Mouse (Mus musculus) ES-Bruce4 (cell line): ENCODE results near the gene Gabarap. TPM values are rescaled to one million over a fixed set of nuclear protein-coding genes. Genes with fewer than 3 reads are reported as not detected.

Source experiments
- H3K27ac ChIP-seq: 2 replicates; pipeline ENCODE4 v1.5.1; 2012; ENCODE audit warnings: low read length, inconsistent platforms; ENCODE audit not compliant: insufficient read depth
- H3K27me3 ChIP-seq: 2 replicates; pipeline ENCODE4 v1.6.1; 2012; ENCODE audit warnings: mild to moderate bottlenecking, low read length, inconsistent platforms; ENCODE audit not compliant: control insufficient read depth, poor library complexity, insufficient read depth, severe bottlenecking
- H3K36me3 ChIP-seq: 2 replicates; pipeline ENCODE4 v1.6.1; 2012; ENCODE audit warnings: inconsistent platforms, mild to moderate bottlenecking, low read length, moderate library complexity; ENCODE audit not compliant: control insufficient read depth, poor library complexity, insufficient read depth, severe bottlenecking
- H3K4me1 ChIP-seq: one replicate; pipeline ENCODE4 v1.8.1; 2011; ENCODE audit warnings: low read length; ENCODE audit not compliant: control insufficient read depth, insufficient read depth
- H3K4me3 ChIP-seq: 2 replicates; pipeline ENCODE4 v1.5.1; 2011; ENCODE audit warnings: low read depth, mild to moderate bottlenecking, low read length
- H3K9ac ChIP-seq: 2 replicates; pipeline ENCODE4 v1.6.1; 2012; ENCODE audit warnings: low read depth, mild to moderate bottlenecking, inconsistent platforms; ENCODE audit not compliant: poor library complexity, severe bottlenecking
- H3K9me3 ChIP-seq: replicated peaks from 2 replicates; pipeline ENCODE4 v1.6.1; 2012; ENCODE audit warnings: mild to moderate bottlenecking, low read length, inconsistent platforms; ENCODE audit not compliant: control insufficient read depth, poor library complexity, insufficient read depth, severe bottlenecking
- CTCF ChIP-seq: IDR thresholded peaks from one replicate; pipeline ENCODE4 v1.8.1; 2011; ENCODE audit warnings: low read depth, low read length
- EP300 ChIP-seq: IDR thresholded peaks from 2 replicates; pipeline ENCODE4 v1.6.1; 2011; ENCODE audit warnings: low read depth, low read length; ENCODE audit not compliant: insufficient read depth
- POLR2A ChIP-seq: IDR thresholded peaks from one replicate; pipeline ENCODE4 v1.8.1; 2011; ENCODE audit warnings: low read length; ENCODE audit not compliant: insufficient read depth
- polyA plus RNA-seq: library from polyadenylated mRNA; stranded (reverse); fragments of >200 nt; gene quantifications from 2 replicates; pipeline ENCODE4 v1.2.4, GENCODE M21; 2011; ENCODE audit warnings: low read depth; ENCODE audit not compliant: missing spikeins, insufficient read depth, insufficient read length

Gene Gabarap
- polyA plus RNA-seq, 1 experiment: 144 TPM

- Histone ChIP-seq H3K4me1 (peaks cover 5% of the 10 kb centered on the region), H3K4me3 (0 out of 2 replicates have a peak overlapping the region, but pooled peaks have one; percentile 5), H3K36me3 (no peaks in the 10 kb centered on the region), H3K9me3 (no peaks in the 10 kb centered on the region), H3K9ac (0 out of 2 replicates have a peak overlapping the region, but pooled peaks have one; percentile 23), H3K27ac (no peak overlapping the region), H3K27me3 (no peaks in the 10 kb centered on the region)
- TF ChIP-seq EP300 (no peak), CTCF (no peak), POLR2A (no peak)
These were observed 36.5 kb downstream of the Gabarap start for GRCm38 (mm10) chr11:70027397-70027796.

GRCm38 (mm10) chr11:70028401-70029129 lies 37.6 kb downstream of the Gabarap start:
- TF ChIP-seq EP300: no peak
- no peak for TF ChIP-seq POLR2A
- no peak for TF ChIP-seq CTCF
- Histone ChIP-seq H3K9ac (no peak overlapping the region), H3K4me3 (no peak overlapping the region), H3K36me3 (no peaks in the 10 kb centered on the region), H3K27ac (no peak overlapping the region), H3K4me1 (peaks cover 5% of the 10 kb centered on the region), H3K27me3 (no peaks in the 10 kb centered on the region), H3K9me3 (no peaks in the 10 kb centered on the region)

DNA sequence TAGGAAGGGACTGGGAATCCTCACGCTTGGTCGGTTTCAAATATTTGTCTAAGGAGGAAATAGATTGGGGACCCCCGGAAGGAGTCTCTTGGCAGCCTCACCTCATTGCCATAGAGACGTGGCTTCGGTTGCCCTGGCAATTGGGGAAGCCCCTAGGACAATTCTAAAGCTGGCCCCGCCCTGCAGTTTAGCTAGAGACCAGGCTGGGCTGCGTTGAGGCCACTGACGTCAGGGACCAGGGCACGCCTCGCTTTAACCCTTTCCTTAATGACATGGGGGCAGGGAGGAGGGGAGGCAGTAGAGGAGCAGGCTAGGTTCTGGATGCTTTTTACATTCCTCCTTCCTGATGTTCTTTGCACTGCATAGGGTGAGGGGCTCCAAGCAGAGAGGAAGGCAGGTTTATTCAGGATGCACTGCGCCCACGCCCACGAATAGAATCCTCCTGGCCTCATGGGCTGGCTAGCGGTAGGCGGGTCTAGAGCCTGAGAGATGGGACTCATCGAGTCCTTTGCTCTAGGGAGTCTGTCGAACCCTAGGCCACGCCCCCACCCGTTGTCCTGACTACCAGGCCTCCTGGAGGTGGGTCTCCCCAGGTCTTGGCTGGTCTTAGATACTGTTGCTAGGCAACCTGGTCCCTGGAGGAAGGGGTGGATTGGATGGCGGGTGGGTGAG lies 38.3 kb downstream of the Gabarap start:
- Histone ChIP-seq H3K4me3 (peak overlapping the region; percentile 62), H3K9me3 (no peaks in the 10 kb centered on the region), H3K9ac (no peak overlapping the region), H3K27me3 (no peaks in the 10 kb centered on the region), H3K4me1 (peaks cover 5% of the 10 kb centered on the region), H3K27ac (no peak overlapping the region), H3K36me3 (no peaks in the 10 kb centered on the region)
- TF ChIP-seq POLR2A (no peak), CTCF (no peak), EP300 (no peak)

DNA sequence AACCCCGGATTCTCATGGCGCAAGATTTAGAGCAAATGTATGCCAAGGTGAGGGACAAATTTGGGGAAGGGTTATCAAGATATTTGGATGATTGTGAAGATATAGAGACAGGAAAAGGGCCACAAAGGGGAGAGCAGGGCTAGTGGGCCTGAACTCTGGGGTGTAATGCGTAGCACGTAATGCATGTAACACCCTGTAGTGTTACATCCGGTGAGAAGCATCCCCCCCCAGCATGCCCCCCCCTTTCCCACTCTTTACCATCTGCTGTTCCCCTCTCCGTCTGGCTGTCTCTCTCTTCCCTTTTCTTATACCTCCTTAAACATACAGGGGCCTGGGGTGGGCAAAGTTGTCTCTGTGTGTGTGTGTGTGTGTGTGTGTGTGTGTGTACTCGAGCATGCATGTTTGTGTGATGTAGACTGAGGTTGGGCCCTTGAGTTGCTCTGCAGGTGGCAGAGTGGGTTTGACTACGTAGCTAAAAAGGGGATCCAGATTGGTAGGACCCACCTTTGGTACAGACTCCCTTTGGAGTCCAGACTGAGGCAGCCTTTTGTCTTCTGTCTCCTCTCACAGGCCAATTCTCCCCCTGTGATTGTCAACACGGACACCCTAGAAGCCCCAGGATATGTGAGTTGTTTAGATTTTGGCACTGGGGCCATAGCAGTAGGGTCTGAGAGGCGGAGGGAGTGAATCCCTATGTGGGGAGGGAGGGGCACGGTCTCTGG lies 39.0 kb downstream of the Gabarap start:
- no peaks in the 10 kb centered on the region for H3K27me3 ChIP-seq
- no peaks in the 10 kb centered on the region for H3K36me3 ChIP-seq
- TF ChIP-seq CTCF: no peak
- no peak for TF ChIP-seq POLR2A
- TF ChIP-seq EP300: no peak
- H3K4me3 ChIP-seq: no peak overlapping the region
- H3K9me3 ChIP-seq: no peaks in the 10 kb centered on the region
- H3K9ac ChIP-seq: no peak overlapping the region
- peaks cover 5% of the 10 kb centered on the region for H3K4me1 ChIP-seq
- no peak overlapping the region for H3K27ac ChIP-seq

DNA sequence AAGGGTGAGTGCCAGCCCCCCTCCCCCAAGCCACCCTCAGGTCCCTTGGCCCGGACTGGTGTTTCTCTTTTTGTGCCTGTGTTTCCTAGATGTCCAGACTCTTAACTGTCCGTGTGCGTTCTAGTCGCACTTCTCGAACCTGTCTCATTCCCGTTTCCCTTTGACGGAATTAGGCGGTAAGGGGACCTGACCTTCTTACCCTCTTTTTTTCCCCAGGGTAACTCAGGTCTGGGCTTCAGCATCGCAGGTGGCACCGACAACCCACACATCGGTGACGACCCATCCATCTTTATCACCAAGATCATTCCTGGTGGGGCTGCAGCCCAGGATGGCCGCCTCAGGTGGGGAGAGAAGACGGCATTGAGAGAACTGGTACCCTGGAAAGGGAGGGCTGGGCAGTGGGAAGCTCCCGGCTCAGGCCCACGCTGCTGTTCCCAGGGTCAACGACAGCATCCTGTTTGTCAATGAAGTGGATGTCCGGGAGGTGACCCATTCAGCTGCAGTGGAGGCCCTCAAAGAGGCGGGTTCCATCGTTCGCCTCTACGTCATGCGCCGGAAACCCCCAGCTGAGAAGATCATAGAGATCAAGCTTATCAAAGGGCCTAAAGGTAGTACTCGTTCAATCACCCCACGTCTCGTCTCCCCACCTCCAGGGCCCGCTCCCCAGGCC lies 39.8 kb downstream of the Gabarap start:
- Histone ChIP-seq H3K27ac (no peak overlapping the region), H3K4me3 (no peak overlapping the region)

More for the DNA sequence above, 39.8 kb downstream of the Gabarap start:
- no peak overlapping the region for H3K9ac ChIP-seq
- no peaks in the 10 kb centered on the region for H3K27me3 ChIP-seq
- H3K4me1 ChIP-seq: peaks cover 5% of the 10 kb centered on the region
- no peaks in the 10 kb centered on the region for H3K36me3 ChIP-seq
- TF ChIP-seq EP300: no peak
- TF ChIP-seq CTCF: no peak
- TF ChIP-seq POLR2A: no peak
- no peaks in the 10 kb centered on the region for H3K9me3 ChIP-seq
